Mouse (Mus musculus) erythroblast, embryonic 14.5 days (primary cell): ENCODE results near the gene Dchs2. TPM values are rescaled to one million over a fixed set of nuclear protein-coding genes. Genes with fewer than 3 reads are reported as not detected.

Experiments
- H3K27me3 ChIP-seq: 2 replicates; pipeline ENCODE4 v1.6.1; 2012; ENCODE audit warnings: inconsistent platforms; ENCODE audit not compliant: control insufficient read depth
- H3K36me3 ChIP-seq: 2 replicates; pipeline ENCODE4 v1.6.1; 2012; ENCODE audit warnings: mild to moderate bottlenecking, inconsistent platforms; ENCODE audit not compliant: control insufficient read depth
- H3K4me1 ChIP-seq: 2 replicates; pipeline ENCODE4 v1.6.1; 2012; ENCODE audit warnings: inconsistent platforms; ENCODE audit not compliant: control insufficient read depth
- H3K4me3 ChIP-seq: replicated peaks from 2 replicates; pipeline ENCODE3; 2012; ENCODE audit warnings: moderate library complexity, mild to moderate bottlenecking, inconsistent platforms
- H3K9me3 ChIP-seq: 2 replicates; pipeline ENCODE4 v1.6.1; 2012; ENCODE audit warnings: low read length, inconsistent platforms, mixed read lengths; ENCODE audit not compliant: control insufficient read depth
- GATA1 ChIP-seq: IDR thresholded peaks from 2 replicates; pipeline ENCODE4 v1.6.1; 2012; ENCODE audit warnings: low read length, inconsistent platforms, mixed read lengths
- TAL1 ChIP-seq: IDR thresholded peaks from 3 replicates; pipeline ENCODE4 v1.6.1; 2012; ENCODE audit warnings: low read length, inconsistent platforms, mixed read lengths
- polyA plus RNA-seq: library from polyadenylated mRNA; stranded (reverse); fragments of >175 nt; gene quantifications from 2 replicates; pipeline ENCODE4 v1.2.3, GENCODE M21; 2012

The Dchs2 gene
- polyA plus RNA-seq, 1 experiment = under 0.01 TPM

GRCm38 (mm10) chr3:83220101-83220500 lies 92.4 kb downstream of the Dchs2 start:
- no peak overlapping the region for H3K4me3 ChIP-seq
- H3K4me1 ChIP-seq = no peaks in the 10 kb centered on the region
- no peaks in the 10 kb centered on the region for H3K36me3 ChIP-seq
- H3K27me3 ChIP-seq = no peaks in the 10 kb centered on the region
- H3K9me3 ChIP-seq = peaks cover 2% of the 10 kb centered on the region; the same call in 1 of the 2 replicates
- TF ChIP-seq GATA1 (no peak), TAL1 (no peak)

- TF ChIP-seq TAL1 (no peak), GATA1 (no peak)
- no peak overlapping the region for H3K4me3 ChIP-seq
Observed at GRCm38 (mm10) chr3:83222125-83222524, 94.4 kb downstream of the Dchs2 start.

GRCm38 (mm10) chr3:83228383-83228782 lies 100.6 kb downstream of the Dchs2 start:
- H3K27me3 ChIP-seq = no peaks in the 10 kb centered on the region
- H3K4me1 ChIP-seq = no peaks in the 10 kb centered on the region
- no peak for TF ChIP-seq GATA1
- no peak for TF ChIP-seq TAL1
- H3K36me3 ChIP-seq = no peaks in the 10 kb centered on the region
- H3K9me3 ChIP-seq = peaks cover 3% of the 10 kb centered on the region; the same call in 1 of the 2 replicates
- H3K4me3 ChIP-seq = no peak overlapping the region

More at GRCm38 (mm10) chr3:83222125-83222524, 94.4 kb downstream of the Dchs2 start:
- Histone ChIP-seq H3K4me1 (no peaks in the 10 kb centered on the region), H3K27me3 (no peaks in the 10 kb centered on the region), H3K9me3 (peaks cover 2% of the 10 kb centered on the region; the same call in 1 of the 2 replicates), H3K36me3 (no peaks in the 10 kb centered on the region)

GRCm38 (mm10) chr3:83230326-83230725 lies 102.6 kb downstream of the Dchs2 start:
- Histone ChIP-seq H3K9me3 (peaks cover 3% of the 10 kb centered on the region; the same call in 1 of the 2 replicates), H3K4me3 (no peak overlapping the region), H3K27me3 (no peaks in the 10 kb centered on the region), H3K36me3 (no peaks in the 10 kb centered on the region), H3K4me1 (no peaks in the 10 kb centered on the region)
- TF ChIP-seq TAL1 = no peak
- no peak for TF ChIP-seq GATA1

GRCm38 (mm10) chr3:83234457-83234856 lies 106.7 kb downstream of the Dchs2 start:
- no peaks in the 10 kb centered on the region for H3K4me1 ChIP-seq
- H3K27me3 ChIP-seq = no peaks in the 10 kb centered on the region
- H3K9me3 ChIP-seq = peaks cover 3% of the 10 kb centered on the region; the same call in 1 of the 2 replicates
- no peak for TF ChIP-seq GATA1
- no peak for TF ChIP-seq TAL1
- no peak overlapping the region for H3K4me3 ChIP-seq
- no peaks in the 10 kb centered on the region for H3K36me3 ChIP-seq

- no peaks in the 10 kb centered on the region for H3K9me3 ChIP-seq
- no peaks in the 10 kb centered on the region for H3K27me3 ChIP-seq
- no peak overlapping the region for H3K4me3 ChIP-seq
- TF ChIP-seq TAL1 (no peak), GATA1 (no peak)
- H3K36me3 ChIP-seq = no peaks in the 10 kb centered on the region
- H3K4me1 ChIP-seq = no peaks in the 10 kb centered on the region
Observed at GRCm38 (mm10) chr3:83235061-83235460, 107.3 kb downstream of the Dchs2 start.

- H3K36me3 ChIP-seq = no peaks in the 10 kb centered on the region
- TF ChIP-seq TAL1 (no peak), GATA1 (no peak)
- no peak overlapping the region for H3K4me3 ChIP-seq
- no peaks in the 10 kb centered on the region for H3K4me1 ChIP-seq
- H3K27me3 ChIP-seq = no peaks in the 10 kb centered on the region
- no peaks in the 10 kb centered on the region; the same call in 1 of the 2 replicates for H3K9me3 ChIP-seq
Observed at GRCm38 (mm10) chr3:83246536-83246935, 118.8 kb downstream of the Dchs2 start.

GRCm38 (mm10) chr3:83250001-83250545 lies 122.3 kb downstream of the Dchs2 start:
- Histone ChIP-seq H3K9me3 (no peaks in the 10 kb centered on the region; the same call in 1 of the 2 replicates), H3K27me3 (no peaks in the 10 kb centered on the region), H3K4me3 (no peak overlapping the region), H3K36me3 (no peaks in the 10 kb centered on the region), H3K4me1 (no peaks in the 10 kb centered on the region)
- no peak for TF ChIP-seq TAL1
- TF ChIP-seq GATA1 = no peak

- Histone ChIP-seq H3K4me1 (no peaks in the 10 kb centered on the region), H3K27me3 (no peaks in the 10 kb centered on the region), H3K4me3 (no peak overlapping the region), H3K36me3 (no peaks in the 10 kb centered on the region), H3K9me3 (no peaks in the 10 kb centered on the region; the same call in 1 of the 2 replicates)
- TF ChIP-seq TAL1 = no peak
Observed at GRCm38 (mm10) chr3:83251899-83252298, 124.2 kb downstream of the Dchs2 start.

GRCm38 (mm10) chr3:83259421-83259820 lies 131.7 kb downstream of the Dchs2 start:
- H3K9me3 ChIP-seq = peaks cover 2% of the 10 kb centered on the region; the same call in 1 of the 2 replicates
- H3K4me1 ChIP-seq = no peaks in the 10 kb centered on the region
- no peaks in the 10 kb centered on the region for H3K36me3 ChIP-seq
- H3K4me3 ChIP-seq = no peak overlapping the region
- TF ChIP-seq TAL1 (no peak), GATA1 (no peak)
- no peaks in the 10 kb centered on the region for H3K27me3 ChIP-seq
